Mouse (Mus musculus) MEL (cell line): Measurements from ENCODE around the gene Kdm1a.

Experiments
- CTCF ChIP-seq, 3 experiments: IDR thresholded peaks in 2 of 3; conservative IDR thresholded peaks in 1 of 3; 2 replicates each; pipeline ENCODE4 v1.5.1; 2011 to 2012; ENCODE audit warnings: low read length in 3 of 3, low read depth in 2 of 3, mild to moderate bottlenecking in 2 of 3, improper control_type of control experiment in 1 of 3, inconsistent platforms in 1 of 3, mixed read lengths in 1 of 3, moderate library complexity in 1 of 3; ENCODE audit not compliant: control insufficient read depth in 1 of 3, insufficient read depth in 1 of 3, poor library complexity in 1 of 3, severe bottlenecking in 1 of 3
- E2F4 ChIP-seq: IDR thresholded peaks from 2 replicates; pipeline ENCODE4 v1.6.1; 2011; ENCODE audit warnings: low read depth, low read length, improper control_type of control experiment, borderline replicate concordance
- EP300 ChIP-seq, 2 experiments: IDR thresholded peaks; 2 replicates each; pipeline ENCODE4 v1.6.1; 2011; ENCODE audit warnings: improper control_type of control experiment in 2 of 2, low read length in 2 of 2, low read depth in 1 of 2, mild to moderate bottlenecking in 1 of 2
- HCFC1 ChIP-seq: IDR thresholded peaks from 2 replicates; pipeline ENCODE4 v1.6.1; 2012; ENCODE audit warnings: low read depth, mild to moderate bottlenecking, inconsistent platforms, low read length, improper control_type of control experiment, moderate library complexity
- MEF2A ChIP-seq: IDR thresholded peaks from 2 replicates; pipeline ENCODE4 v1.6.1; 2014; ENCODE audit warnings: low read depth, mild to moderate bottlenecking, inconsistent platforms, low read length, improper control_type of control experiment; ENCODE audit not compliant: poor library complexity, insufficient replicate concordance, severe bottlenecking; ENCODE audit errors: extremely low read depth
- NRF1 ChIP-seq: IDR thresholded peaks from 2 replicates; pipeline ENCODE4 v1.6.1; 2014; ENCODE audit warnings: low read depth, mild to moderate bottlenecking, inconsistent platforms, low read length, improper control_type of control experiment, moderate library complexity; ENCODE audit not compliant: poor library complexity, insufficient read depth, severe bottlenecking
- POLR2A ChIP-seq, 2 experiments: IDR thresholded peaks; 2 replicates each; pipeline ENCODE4 v1.6.1; 2011 to 2012; ENCODE audit warnings: low read length in 2 of 2, mild to moderate bottlenecking in 2 of 2, control low read depth in 1 of 2, improper control_type of control experiment in 1 of 2, low read depth in 1 of 2, moderate library complexity in 1 of 2; ENCODE audit not compliant: control insufficient read depth in 1 of 2, insufficient read depth in 1 of 2, poor library complexity in 1 of 2
- SMC3 ChIP-seq: IDR thresholded peaks from 2 replicates; pipeline ENCODE4 v1.6.1; 2011; ENCODE audit warnings: low read depth, low read length, improper control_type of control experiment
- TCF12 ChIP-seq: IDR thresholded peaks from 2 replicates; pipeline ENCODE4 v1.6.1; 2014; ENCODE audit warnings: low read depth, mild to moderate bottlenecking, inconsistent platforms, low read length, improper control_type of control experiment, moderate library complexity
- ZKSCAN1 ChIP-seq: IDR thresholded peaks from 2 replicates; pipeline ENCODE4 v1.6.1; 2012; ENCODE audit warnings: low read depth, mild to moderate bottlenecking, inconsistent platforms, low read length, improper control_type of control experiment, moderate library complexity

- no peak for TF ChIP-seq POLR2A (IDR thresholded peaks at IDR 0.05; ENCODE audit: control insufficient read depth in 1 of 2, insufficient read depth in 1 of 2, low read depth in 1 of 2, low read length in 2 of 2, poor library complexity in 1 of 2)
- TF ChIP-seq ZKSCAN1: no peak
- TF ChIP-seq MEF2A: no peak
- TF ChIP-seq E2F4: no peak
- TF ChIP-seq CTCF (IDR thresholded peaks at IDR 0.05 in 2 of 3, conservative IDR thresholded peaks at IDR 0.05 in 1 of 3; ENCODE audit: control insufficient read depth in 1 of 3, insufficient read depth in 1 of 3, low read depth in 2 of 3, low read length in 3 of 3, poor library complexity in 1 of 3, severe bottlenecking in 1 of 3): peak; percentile 55 to 84 (median 70)
- peak; percentile 76 for TF ChIP-seq SMC3
- no peak for TF ChIP-seq TCF12
- no peak for TF ChIP-seq HCFC1
- TF ChIP-seq EP300 (IDR thresholded peaks at IDR 0.05; ENCODE audit: low read depth in 1 of 2, low read length in 2 of 2): no peak
- no peak for TF ChIP-seq NRF1
Measured at GRCm38 (mm10) chr4:136526412-136526811, 76.1 kb downstream of the Kdm1a start.
